Mouse (Mus musculus): Measurements from ENCODE around the gene Prcp.

Gene Prcp

GRCm38 (mm10) chr7:92874116-92874675 is at the start of gene Prcp, which contains the start of gene Ddias:
Prcp (plus strand) TSS chr7:92874470.
Ddias (minus strand) TSS chr7:92874247.
- peak; percentile 96 for DNase-seq (ENCODE audit: low read depth, low spot score)

DNA sequence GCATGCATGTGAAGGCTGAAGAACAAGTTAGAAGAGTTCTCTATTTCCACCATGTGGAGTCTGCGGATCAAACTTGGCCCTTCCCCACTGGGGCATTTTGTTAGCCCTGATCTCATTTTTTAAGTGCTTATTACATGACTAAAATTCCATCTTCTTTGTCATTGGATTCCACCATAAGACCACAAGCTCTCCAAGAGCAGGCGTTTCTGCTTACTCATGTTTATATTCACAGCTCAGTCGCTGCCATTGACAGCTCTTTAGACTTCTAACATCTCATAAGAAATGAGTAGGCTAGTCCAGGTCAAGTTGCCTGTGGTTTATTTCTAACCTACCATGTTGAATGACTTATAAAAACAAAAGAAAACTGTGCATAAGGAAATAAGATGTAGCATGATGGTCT is 48.0 kb upstream of the Prcp start:
- DNase-seq (ENCODE audit: low read depth, low spot score) = no peak

DNA sequence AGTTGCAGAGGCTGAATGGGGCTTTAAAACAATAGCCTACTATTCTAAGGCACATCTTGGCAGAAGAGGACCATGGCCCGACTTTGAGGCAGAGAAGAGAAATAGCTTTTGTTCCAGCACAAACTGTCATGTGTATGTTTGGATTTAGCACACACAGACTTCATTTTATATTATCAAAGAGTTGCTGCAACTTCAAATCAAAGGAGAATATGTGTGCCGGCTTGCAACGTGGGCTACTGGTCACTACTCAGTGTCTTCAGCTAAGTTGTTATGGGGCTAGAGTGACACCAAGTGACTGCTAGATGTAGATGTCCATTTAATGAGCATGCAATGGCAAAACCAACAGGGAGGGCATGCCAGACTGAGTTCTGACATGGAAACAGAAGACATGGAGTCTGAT is 46.3 kb upstream of the Prcp start:
- no peak for DNase-seq (ENCODE audit: low read depth, low spot score)

DNA sequence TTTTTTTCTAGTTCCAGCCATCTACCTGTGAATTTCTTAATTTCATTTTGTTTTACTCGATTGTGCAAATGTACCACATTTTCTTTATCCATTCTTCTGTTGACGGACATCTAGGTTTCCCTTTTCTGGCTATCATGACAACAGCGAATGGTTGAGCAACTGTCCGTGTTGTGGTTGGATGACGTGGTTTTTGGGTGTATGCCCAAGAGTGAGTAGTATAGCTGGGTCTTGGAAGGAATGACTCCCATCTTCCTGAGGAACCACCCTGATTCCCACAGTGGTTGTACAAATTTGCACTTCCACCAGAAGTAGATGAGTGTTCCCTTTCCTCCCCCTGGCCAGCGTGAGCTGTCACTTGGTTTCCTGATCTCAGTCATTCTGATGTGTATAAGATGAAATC is 41.9 kb upstream of the Prcp start:
- DNase-seq (ENCODE audit: low read depth, low spot score) = no peak

GRCm38 (mm10) chr7:92834391-92834790 is 39.9 kb upstream of the Prcp start:
- DNase-seq (ENCODE audit: low read depth, low spot score) = no peak

DNA sequence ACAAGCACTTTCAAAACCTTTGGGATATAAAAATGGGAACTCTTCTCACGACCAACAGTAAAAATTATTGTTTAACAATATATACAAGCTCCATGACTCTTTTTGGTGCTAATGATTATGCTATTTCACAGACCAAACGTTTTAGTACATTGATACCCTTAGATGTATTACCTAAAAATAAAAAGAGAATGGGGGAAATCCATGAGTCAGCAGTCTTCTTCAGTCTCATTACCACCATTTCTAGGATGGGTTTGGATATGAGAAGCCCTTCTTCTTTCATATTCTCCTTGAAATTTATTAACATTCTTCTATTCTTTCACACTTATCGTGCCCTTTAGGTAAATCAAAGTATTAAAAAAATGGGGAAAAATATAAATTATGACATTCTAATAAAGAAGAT is 37.8 kb upstream of the Prcp start:
- DNase-seq (ENCODE audit: low read depth, low spot score) = no peak

- no peak for DNase-seq (ENCODE audit: low read depth, low spot score)
Observed at GRCm38 (mm10) chr7:92837226-92837625, 37.0 kb upstream of the Prcp start.

- no peak for DNase-seq (ENCODE audit: low read depth, low spot score)
Observed at GRCm38 (mm10) chr7:92837907-92838306, 36.4 kb upstream of the Prcp start.

GRCm38 (mm10) chr7:92842254-92842653 is 32.0 kb upstream of the Prcp start:
- DNase-seq (ENCODE audit: low read depth, low spot score) = no peak

GRCm38 (mm10) chr7:92848246-92848645 is 26.0 kb upstream of the Prcp start:
- DNase-seq (ENCODE audit: low read depth, low spot score) = no peak

DNA sequence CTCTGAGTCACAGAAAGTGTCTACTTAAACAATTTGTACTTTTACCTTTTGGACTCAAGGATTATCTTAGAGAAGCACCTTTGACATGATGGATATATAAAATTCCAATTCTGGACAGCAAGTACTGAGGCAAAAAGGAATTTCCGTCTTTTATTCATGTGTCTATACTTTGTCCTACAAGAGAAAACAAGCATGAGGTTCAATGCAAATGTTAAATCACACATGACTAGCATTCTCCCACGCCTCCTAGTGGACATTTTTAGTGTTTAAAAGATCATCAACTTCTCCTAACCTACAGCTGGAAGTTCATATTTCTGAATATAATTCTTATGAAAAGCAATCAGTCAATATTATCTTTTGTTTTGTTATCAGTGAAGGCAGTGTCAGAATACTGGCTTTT is 7.7 kb upstream of the Prcp start:
- DNase-seq (ENCODE audit: low read depth, low spot score) = peak; percentile 54

DNA sequence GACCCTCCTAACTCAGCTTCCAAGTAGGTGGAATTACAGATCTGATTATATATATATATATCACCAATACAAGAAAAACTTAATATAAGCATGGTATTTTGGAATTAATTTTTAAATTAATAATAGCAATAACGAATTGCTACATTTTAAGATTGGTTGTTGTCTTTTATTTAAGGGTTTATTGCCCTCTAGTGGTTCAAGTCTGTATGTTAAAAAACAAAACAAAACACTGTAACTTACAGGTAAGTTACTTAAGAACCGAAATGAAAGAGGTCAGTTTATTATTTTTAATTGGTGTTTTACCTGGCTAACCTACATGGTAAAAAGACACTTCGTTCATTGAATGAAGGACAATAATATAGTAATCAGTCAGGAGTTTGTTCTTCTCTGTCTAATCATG is 4.1 kb upstream of the Prcp start:
- peak; percentile 33 for DNase-seq (ENCODE audit: low read depth, low spot score)

- DNase-seq (ENCODE audit: low read depth, low spot score) = no peak
Observed at GRCm38 (mm10) chr7:92871596-92871995, 2.7 kb upstream of the Prcp start.

- DNase-seq (ENCODE audit: low read depth, low spot score) = peak; percentile 96
Observed at GRCm38 (mm10) chr7:92874761-92875408, 615 bp downstream of the Prcp start.

DNA sequence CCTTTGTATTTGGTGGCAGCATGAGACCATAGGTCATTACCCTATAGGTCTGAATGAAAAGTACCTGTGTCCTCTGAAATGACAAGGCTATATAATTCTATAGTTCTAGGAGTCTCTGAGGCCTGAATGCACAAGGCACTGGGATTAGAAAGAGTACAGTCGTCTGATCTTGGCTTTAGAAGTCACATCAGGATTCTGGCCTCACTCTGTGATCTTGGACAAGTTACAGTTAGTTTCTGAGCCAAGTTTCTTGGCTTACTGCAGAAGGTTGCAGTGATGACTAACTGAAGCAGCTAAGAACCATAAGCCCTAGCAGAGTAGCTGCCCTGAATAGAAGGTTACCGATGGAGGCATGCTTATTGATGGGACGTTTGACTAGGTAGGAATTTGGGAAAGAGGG is 1.8 kb downstream of the Prcp start:
- DNase-seq (ENCODE audit: low read depth, low spot score) = no peak

DNA sequence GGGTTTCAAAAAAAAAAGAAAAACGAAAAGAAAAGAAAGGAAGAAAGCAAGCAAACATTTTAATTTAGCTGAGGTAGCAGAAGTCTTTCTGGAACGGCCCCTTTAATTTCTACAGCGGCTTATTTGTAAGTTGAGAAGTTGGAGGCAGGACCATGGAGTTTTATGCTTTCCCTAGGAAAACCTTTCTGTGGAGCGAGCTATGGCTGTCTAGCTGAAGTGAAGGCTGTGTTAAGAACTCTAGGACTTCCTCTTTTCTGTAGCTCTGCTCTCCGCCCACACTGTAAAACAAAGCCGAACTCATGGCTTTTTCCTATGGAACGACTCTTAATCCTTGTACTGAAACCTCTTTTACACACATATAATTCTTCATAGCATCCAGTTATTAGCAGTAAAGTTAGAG is 2.3 kb downstream of the Prcp start:
- no peak for DNase-seq (ENCODE audit: low read depth, low spot score)

DNA sequence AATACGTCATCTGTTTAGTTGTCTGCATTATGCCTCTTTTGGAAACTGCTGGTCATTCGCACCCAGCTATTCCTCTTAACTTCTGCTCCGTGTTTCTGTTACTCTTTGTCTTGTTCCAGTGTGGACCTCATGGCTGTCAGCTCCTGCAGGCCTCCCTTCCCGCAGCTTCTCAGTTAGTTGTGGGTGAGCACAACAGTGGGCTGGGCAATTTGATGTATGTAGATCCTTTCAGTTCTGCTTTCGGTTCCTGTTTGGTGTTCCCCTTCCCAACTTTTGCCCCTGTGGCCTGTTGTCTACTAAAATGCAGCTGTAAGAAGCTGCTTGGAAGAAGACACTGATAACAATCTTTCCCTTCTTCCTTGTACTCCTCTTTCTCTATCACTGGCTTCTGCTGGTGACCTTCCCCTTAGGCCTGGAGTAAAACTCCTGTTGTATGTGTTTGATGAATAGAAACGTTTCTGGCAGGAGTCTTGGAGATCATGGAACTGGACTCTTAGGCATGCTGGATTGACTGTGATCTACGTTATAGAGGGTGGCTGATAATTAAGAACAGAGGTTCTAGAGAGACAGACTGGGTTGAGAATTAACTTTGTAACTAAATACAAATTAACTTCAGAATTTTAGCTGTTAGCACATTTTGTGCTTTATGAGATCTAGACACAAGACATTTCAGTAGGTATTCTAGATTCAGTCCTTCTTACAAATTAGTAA is 4.5 kb downstream of the Prcp start:
- DNase-seq (ENCODE audit: low read depth, low spot score) = no peak

GRCm38 (mm10) chr7:92883850-92884716 is 9.8 kb downstream of the Prcp start:
- DNase-seq (ENCODE audit: low read depth, low spot score) = no peak

DNA sequence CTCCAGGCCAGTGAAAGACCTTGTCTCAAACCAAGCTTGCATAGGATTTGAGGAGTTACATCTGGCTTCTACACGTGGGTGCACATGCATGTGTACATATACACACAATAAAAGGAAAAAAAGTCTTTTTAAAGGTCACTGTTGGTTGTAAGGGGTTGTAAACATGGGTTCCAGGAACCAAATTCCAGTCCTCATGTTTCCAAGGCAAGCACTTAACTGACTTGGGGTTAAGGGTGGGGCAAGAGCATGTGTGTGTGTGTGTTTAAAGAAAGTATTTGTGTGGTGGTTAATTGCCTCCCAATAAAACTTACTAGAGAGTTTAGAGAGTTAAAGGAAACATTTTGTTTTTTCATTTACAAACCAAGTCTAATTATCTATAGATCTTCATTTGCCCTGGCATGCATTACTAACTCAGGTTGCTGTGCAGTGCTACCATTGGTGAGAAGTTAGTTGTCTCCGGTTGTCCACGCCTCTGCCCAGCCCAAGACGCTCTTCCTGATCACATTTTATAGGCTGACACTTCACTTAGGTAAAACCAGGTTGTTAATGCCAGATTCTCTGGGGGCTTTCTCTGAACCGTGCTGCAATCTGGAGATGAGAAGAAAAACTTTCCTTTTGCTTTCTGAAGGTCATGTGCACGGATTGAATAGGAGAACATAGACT is 10.9 kb downstream of the Prcp start:
- no peak for DNase-seq (ENCODE audit: low read depth, low spot score)

DNA sequence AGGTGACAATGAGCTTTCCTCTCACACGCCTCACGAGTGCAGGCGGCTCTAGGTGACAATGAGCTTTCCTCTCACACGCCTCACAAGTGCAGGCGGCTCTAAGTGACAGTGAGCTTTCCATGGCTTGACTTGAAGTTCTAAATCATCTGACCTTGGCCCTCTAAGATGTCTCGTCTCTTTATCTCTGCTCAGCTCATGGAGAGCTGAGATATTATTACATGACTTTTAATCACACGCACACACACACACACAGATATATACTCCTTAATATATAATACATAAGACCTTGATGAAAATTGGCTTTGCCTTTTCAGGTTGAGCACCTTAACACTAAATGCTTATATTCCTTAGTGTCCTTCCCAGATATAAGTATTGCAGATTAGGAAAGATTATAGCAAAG is 12.5 kb downstream of the Prcp start:
- DNase-seq (ENCODE audit: low read depth, low spot score) = no peak

- no peak for DNase-seq (ENCODE audit: low read depth, low spot score)
Observed at GRCm38 (mm10) chr7:92887230-92887629, 13.0 kb downstream of the Prcp start.

DNA sequence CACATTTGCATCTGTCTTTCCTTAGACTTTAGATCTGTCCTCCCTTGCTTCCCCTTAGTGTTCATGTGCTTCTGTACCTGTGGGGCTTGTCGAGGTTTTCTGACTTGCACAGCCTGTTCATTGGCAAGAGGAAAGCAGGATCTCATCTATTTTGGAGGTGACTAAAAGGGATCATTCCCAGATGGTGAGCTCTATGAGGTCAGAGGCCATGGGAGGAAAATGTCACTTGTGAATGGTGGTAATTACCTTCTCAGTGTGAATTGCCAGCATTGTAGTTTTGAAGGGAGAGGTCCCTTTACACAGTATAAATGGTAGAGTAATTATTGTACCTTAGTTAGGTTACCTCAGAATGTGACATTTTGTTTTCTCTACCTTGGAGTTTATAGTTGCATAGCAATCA is 15.9 kb downstream of the Prcp start:
- no peak for DNase-seq (ENCODE audit: low read depth, low spot score)
